Mouse (Mus musculus): ENCODE results near the gene Tiam1.

The Tiam1 gene

DNA sequence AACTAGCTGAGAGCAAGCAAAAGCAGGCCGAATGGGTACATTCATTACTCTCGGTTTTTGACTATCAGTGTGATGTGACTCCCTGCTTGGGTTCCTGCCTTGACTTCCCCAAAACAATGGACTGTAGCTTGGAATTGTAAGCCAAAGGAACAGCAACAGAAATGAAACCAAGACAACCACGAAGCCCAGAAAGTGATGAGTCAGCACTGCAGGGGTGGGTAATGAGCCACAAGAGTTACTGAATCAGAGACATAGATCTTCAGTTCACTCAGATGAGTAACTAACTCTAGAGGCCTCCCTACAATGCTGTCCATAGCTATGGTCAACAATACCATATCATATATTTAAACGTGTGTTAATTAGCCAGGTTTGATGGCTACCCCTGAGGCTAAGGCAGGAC, 259.7 kb downstream of the Tiam1 start:
- DNase-seq (ENCODE audit: low read depth, low spot score) = no peak

DNA sequence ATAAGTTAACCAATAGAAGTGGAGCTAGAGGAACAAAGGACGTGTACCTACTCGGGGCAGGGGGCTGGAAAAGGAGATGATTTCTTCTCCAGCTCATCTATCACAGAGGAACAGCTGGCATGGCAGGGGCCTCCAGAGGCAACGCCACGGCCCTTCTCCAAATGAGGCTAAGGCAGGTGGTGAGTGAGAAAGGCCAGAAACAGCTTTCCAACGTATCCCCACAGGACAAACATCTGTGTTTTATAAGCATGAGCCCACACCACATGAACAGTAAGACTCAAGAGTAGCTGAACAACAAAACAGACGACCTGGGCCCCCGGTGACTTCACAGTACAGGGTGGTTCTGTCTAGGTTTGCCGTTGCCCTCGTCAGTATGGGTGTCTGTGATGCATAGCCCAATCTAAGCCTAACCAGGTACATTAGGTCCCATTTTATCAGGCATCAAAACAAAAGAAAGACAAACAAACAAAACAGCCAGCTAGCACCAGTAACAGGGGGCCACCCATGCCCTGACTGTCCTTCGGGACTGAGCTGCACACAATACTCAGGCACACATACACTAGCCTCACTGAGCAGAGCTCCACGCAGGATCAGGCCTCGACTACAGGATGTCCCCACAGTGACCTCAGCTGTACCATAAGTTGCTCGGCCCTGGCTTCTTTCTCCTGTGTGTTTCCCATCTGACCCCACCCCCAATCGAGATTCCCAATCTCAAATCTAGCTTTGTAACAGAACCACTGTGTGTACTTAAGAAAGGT, 260.9 kb downstream of the Tiam1 start:
- no peak for DNase-seq (ENCODE audit: low read depth, low spot score)

DNA sequence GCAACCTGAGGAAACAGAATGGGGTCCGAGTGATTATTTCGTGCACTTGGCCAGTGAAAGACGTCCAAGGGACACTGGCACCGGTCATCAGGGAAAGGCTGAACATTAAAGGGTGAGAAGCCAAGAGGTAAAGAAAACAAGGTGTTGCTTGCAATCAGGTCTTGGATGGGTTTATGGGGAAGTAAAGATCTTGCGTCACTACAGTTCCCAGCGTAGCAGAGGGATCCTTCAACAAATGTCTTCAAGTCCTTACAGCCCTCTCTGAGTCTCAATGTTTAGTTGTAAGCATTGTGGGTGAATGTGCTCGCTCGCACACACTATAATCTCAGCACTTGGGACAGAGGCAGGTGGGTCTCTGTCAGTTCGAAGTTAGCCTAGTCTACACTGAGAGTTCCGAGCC, 266.4 kb downstream of the Tiam1 start:
- DNase-seq (ENCODE audit: low read depth, low spot score) = no peak

DNA sequence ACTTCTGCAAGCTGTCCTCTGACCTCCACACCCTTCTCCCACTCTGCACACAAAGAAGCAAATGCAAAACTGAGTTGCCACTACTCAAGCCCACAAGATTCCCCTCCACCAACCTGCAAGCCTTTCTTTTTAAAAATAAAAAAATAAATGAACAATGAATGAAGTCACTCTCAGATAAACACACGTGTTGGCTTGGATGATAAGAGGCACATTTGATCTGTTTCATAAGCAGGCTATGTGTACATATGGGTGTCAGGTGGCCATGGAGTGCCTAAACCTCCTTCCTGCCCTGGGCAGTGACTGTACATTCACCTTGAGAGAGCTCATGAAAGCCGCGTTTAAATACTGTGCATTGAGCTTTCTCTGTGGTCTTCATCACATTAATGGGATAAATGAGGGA, 267.5 kb downstream of the Tiam1 start:
- DNase-seq (ENCODE audit: low read depth, low spot score) = no peak

DNA sequence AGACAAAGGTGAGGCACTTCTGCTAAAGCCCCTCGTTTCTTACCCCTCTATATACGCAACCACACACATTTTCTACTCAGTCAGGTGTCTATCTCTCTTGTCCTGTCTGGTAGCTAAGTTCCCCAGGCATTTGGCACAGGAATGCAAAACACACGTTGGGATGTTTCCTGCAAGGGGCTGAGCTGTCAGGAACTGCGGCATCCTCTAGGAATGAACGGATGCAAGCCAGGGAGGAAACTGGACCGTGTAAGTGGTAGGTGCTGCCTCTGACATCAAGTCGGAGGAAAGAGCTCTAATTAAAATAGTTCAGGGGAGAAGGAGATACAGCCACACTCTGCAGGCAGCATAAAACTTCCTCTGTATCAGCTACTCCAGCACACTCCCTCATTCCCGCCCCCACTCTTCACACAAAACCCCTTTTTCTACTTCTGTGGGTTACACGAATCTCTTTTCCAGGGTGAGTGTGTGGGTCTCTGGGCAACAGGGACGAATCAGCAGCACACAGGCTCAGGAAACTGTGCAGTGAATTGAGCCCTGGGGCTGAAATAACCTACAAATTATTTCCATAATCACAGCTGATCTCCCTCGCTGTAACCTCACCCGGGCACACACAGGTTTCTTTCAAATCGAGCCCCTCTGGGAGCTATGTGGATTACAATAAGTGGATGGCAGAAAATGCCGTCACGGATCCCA, 269.4 kb downstream of the Tiam1 start:
- no peak for DNase-seq (ENCODE audit: low read depth, low spot score)

DNA sequence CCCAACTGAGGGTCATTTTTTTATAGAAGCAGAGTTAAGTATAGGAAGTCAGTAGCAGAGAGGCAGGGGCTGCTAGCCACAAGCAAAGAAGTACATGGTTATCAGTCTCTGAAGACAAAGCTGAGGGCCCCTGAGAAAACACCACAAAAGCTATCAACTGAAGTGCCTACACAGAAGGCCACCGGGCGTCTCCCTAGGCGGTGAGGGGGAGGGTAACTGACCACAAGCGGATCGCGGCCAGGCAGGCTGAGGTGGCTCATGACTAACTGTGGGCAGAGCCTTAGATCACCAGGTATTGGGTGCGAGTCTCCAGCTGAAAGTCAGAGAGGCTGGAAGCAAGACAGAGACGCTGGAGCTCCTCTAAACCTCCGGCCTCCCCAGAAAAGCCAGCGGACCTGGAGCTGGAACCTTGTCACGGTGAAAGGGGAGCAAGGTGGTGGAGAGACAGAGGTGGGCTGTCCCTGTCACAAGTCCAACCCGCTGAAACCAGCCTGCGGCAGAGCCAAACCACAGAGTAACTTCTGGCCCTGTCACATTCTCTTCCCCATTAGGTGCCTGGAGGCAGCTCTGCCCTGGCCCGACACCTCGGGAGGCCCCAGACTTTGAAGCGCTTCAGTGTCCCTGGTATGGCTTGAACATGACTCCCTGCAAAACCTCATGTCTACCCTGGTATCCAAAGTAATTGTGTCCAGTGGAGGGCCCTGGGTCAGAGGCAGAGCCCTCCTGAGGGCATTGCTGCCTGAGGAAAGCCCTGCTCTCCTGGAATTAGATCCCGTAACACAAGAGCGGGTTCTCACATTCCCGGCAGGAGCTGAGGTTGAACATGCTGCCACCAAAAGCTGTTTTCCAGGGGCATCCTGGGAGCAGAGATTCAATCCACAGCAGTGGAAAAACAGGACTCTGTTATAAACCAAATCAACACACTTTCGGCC, 271.3 kb downstream of the Tiam1 start:
- no peak for DNase-seq (ENCODE audit: low read depth, low spot score)

DNA sequence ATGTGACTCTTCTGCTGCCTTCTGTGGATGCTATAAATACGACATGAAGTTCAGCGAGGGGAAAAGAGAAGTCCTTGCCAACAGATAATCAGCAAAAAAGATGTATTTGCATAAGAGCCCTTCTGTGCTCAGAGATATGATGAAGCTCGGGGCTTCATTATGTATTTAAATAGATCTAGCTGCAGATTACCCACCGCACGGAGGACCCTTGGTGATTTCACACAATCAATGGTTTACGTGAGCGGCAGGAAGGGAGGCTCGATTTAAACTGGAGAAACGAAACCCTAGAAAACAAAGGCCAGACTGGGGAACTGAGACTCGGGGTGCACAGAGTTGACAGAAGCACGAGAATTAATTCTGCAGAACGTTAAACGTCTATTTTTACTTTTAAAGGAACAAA, 272.2 kb downstream of the Tiam1 start:
- DNase-seq (ENCODE audit: low read depth, low spot score) = no peak

DNA sequence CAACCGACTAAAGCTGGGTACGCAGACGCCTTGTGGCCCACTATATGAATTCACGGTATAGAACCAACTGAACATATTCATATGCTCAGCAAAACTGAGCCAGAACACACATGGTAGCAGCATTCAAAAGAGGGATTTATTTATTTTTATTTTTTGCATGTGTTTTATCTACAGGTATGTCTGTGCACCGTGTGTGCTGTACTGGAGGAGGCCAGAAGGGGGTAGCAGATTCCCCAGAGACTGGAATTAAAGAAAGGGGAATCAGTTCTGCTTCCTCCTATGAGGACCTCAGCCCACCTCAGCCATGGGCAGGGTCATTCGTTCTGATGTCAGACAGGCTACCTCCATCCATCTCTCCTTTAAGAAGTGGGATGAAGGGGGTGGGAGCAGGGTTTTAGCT, 273.5 kb downstream of the Tiam1 start:
- no peak for DNase-seq (ENCODE audit: low read depth, low spot score)

DNA sequence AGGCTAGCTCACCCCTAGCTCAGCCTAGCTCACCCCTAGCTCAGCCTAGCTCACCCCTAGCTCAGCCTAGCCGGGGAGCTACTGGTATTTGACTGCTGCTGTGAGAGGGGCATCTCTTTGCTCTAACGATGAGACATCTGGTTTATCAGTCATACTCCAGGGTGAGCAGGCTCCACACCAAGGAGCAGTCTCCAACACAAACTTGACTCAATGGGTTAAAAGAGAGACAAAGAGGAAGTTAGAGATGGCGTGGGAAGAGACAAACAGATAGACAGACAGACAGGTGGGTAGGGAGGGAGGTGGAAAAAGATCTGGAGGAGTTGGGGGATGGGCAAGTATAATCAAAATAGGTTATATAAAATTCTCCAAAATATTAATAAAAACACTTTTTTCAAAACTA, 275.1 kb downstream of the Tiam1 start:
- no peak for DNase-seq (ENCODE audit: low read depth, low spot score)

DNA sequence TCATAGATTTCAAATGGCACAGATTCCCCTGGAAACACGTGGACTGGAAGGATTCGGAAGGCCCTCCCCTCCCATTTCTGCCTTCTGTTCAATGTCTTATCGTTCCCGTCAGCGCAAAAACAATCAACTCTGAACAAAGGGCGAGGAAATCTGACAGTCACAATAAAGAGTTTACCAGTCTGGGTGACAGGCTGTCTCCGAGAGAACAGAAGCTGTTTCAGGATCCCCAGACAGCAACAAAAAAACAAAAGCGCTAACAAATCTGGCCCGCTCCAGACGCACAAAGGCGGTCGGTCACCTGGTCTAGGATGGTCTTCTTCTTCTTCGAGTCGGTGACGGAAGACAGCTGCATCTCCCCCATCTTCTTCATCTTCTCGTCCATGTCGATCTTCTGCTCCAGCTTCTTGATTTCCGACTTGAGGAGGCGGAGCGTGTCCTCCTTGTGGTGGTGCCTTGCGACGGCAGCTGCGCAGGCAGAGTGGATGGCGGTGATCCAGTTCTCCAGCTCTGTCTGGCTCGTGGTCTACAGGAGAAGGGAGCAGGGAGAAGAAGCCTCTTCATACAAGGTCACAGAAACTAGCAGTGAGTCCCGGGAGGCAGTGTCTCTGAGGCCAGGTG, 276.2 kb downstream of the Tiam1 start:
- no peak for DNase-seq (ENCODE audit: low read depth, low spot score)

DNA sequence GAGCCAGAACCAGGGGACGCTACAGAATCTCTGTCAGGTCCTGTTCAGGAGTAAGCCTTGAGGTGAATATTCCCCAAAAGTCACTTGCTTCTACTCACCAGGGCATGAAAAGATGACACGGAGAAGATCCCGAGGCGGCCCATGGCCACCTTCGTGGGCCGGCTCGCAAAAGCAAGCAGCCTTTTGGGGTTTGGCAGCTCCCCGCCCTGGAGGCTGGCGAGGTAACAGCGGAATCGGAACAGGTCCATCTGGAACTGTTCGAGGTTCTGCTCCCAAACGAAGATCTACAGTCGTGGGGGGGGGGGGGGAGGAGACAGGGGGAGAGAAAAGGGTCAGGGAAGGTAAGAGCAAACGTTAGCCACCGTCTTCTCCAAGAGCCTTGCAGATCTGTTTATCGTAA, 278.4 kb downstream of the Tiam1 start:
- DNase-seq (ENCODE audit: low read depth, low spot score) = no peak

DNA sequence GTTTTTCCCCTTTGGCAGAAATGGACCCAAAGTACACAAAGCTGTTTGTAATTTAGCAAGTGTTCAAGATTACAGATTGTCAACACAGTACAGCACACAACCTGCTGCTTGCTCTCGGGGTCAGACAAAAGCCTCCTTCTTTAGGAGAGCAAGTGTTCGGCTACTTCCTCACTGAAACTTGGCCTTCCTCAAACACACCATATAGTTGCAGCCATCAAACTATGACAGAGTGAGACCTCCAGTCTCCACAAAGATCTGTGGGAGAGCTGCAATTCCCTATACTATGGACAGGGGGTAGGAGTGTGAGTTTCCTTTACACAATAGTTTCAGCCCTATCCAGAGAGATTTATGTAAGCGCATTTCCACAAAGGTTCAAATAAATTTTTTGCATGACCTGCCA, 278.9 kb downstream of the Tiam1 start:
- no peak for DNase-seq (ENCODE audit: low read depth, low spot score)

DNA sequence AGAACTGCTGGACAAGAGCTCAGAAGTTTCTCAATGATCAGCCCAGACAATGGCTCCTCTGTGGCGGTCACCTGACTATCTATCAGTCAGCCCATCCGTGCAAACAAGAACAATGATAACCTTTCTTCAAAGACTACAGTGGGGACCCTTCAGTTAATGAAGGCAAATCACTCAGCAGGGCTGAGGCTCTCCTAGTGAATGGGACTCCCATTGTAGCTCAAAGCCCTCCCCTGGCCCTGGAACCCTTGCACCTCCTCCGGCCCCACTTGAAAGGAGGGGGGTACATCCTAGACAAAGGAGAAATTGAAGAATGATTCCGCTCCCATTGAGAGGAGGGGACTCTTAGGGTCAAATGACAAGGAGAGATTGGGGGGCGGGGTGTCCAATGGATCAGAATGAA, 280.3 kb downstream of the Tiam1 start:
- no peak for DNase-seq (ENCODE audit: low read depth, low spot score)

DNA sequence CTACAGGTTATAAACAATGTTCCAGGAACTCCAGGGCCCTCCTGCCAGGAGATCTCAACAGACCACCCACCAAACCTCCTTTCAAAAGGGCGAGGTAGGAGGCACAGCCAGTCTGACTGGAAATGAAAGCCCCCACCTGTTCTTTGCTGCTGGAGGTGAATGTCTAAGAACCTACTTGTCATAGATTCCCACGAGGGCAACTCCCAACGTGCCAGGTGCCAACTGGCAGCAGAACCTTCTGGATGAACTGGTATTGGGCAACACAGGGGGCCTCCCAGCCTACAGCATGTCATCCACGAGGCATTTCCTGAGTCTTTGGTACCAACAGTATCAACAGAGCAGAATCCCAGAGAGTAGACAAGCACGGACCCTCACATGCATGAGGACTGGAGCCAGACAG, 282.0 kb downstream of the Tiam1 start:
- DNase-seq (ENCODE audit: low read depth, low spot score) = no peak

DNA sequence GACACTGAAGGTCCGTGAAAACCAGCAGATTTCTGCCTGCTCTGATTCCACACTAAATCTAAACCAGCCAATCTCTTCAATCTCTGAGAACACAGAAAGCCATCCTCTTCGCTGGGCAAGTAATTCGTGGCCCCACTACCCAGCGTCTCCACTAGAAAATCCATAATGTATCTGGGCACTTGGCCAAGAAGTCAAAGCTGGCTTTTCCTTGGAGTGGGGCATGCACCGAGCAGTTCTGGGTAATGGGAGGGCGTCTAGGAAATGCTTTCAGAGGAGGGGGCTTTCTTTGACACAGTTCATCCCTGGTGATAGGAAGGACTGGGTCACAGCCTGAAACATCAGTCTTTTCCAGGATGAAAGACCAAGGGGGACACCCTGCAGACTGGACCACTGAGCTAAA, 282.9 kb downstream of the Tiam1 start:
- DNase-seq (ENCODE audit: low read depth, low spot score) = no peak

DNA sequence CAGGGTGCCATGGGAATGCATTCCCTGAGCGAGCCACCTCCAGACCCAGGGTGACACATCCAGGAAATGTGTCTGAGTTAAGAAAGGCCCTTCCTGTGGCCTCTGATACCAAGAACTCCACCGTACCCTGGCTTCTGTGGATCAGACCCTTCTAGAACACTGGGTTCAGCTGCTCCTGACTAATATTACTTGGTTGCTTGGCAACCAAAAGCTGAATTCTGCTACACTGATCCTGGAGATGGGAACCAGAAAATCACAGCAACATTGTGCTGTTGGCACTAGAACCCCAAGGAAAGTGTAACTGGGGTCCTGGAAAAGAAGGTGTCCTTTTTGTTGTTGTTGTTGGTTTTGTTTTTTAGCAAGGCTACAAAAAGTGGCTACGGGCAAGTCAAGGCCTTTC, 285.9 kb downstream of the Tiam1 start:
- no peak for DNase-seq (ENCODE audit: low read depth, low spot score)

DNA sequence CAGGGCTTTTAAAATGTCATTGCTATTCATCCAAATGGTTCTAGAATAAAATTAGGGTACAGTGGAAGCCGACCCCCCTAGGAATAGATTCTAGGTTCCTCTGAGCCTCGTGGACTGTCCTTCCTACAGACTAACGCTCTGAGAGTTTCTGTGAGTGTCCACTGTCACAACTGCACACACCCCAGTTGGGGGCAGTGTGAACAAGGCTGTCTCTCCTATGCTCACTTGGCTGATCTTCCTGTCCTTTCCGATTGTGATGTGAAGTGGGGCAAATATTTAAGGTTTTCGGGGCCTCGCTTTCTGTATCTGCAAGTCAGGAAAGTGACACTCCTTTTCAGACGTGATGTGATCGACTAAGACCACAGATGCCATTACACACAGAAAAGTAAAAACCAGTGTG, 288.8 kb downstream of the Tiam1 start:
- no peak for DNase-seq (ENCODE audit: low read depth, low spot score)

DNA sequence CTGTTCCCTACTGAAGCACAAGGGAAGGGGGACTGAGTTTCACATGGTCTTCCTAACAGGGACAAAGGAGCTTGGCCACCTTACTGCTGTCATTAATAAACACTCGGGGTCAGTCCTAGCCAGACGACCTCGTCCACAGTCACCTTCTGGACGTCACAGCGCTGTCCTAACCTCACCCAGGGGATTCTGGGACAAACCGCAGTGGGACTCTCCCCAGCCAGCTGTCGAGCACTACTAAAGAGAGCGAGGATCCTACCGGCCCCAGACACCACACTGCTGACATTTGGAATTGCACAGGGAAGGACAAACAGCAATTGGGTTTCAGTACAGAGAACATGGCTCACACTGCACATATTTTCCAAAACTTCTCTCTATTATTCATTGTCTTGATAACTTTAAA, 292.2 kb downstream of the Tiam1 start:
- DNase-seq (ENCODE audit: low read depth, low spot score) = no peak

DNA sequence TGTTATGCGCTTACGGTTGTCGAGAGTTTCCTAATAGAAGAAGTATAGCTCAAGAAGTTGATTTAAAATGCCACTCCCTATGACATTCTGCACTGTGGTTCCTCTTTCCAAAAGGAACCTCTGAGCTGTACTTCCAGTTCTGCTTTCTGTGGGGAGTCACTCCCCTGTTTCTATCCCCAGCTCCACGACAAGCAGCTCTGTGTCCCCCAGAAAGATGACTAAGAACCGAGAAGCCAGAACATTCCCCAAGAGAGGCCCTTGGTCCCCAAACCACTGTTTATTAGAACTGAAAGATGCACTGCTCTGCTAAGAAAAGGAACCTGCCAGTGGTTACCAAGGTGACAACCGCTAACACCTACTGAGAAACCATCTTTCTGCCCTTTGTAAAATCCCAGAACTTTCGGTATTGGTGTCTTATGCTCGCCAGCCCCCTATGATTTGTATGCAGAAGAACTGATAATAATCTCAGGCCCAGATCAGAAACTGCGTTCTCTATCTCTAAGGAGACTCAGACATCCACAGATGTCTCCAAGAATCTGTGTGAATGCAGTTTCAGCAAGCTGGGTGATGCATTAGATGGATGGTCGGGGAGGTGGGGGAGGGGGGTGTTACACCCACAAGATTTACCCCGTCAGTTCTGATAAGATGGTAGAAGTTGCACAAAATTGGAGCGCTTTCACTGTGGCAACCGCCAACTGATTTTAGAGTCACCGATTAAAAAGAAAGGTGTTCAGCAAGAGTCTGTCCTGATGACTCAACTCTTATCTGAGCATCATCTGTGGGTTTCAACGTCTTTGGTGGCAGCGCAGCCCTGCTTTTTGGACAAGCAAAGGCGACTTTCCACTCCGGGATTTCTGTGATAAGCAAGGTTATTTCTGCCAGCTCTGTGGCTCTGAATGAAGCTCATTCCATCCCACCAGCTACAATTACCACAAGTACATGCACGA, 294.6 kb downstream of the Tiam1 start:
- no peak for DNase-seq (ENCODE audit: low read depth, low spot score)

DNA sequence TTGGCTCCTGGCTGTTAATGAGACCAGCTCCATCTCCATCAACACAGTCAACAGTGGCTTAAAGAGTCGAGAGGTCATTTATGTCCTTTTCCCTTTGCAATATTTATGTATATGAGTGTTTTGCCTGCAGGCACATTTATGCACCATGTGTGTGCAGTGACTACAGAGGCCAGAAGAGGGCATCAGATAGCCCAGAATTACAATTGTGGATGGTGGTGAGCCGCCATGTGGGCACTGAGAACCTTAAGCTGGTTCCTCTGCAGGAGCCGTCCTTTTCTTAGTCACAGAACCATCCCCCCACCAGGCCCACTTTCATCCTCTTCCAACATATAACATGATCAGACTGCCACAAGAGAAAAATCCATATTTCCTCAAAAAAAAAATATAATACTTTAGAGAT, 295.4 kb downstream of the Tiam1 start:
- DNase-seq (ENCODE audit: low read depth, low spot score) = no peak

DNA sequence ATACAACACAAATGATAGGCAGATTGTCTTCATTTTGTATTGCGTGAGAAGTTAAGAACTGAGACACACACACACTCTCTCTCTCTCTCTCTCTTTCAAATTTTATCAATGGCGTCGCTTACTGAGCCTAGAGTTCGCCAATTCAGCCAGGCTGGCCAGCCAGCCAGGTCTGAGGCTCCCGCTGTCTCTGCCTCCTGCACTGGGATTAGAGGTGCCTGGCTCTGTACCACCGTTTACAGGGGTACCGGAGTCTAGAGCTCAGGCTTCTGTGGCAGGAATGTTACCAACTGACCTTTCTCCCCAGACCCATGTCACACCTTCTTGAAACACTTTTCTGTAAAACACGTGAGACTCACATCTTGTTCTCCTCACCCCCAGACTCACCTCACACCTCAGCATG, 298.1 kb downstream of the Tiam1 start:
- DNase-seq (ENCODE audit: low read depth, low spot score) = no peak
